Mouse (Mus musculus): ENCODE data around the gene Arhgap25.

The Arhgap25 gene

DNA sequence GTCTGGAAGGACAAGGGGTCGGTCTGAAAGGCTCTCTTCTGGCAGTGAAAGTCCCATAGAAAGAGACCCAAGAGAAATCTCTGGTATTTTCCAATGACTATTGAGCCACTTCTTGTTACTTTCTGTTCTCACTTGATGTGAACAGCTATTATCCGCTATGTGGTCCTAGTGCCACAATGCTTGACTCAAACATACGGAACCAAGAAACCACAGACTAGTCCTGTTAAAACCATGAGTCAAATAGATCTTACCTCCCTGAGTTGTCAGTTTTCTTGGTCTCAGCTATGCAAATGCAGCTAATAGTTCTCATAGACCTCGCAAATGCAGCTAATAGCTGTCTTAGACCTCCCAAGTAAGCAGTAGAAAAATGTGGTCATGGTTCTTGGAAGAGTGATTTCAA is 85.8 kb downstream of the Arhgap25 start:
- no peak for DNase-seq (ENCODE audit: low read depth, low spot score)

- DNase-seq (ENCODE audit: low read depth, low spot score): no peak
These were observed 87.8 kb downstream of the Arhgap25 start for GRCm38 (mm10) chr6:87445222-87445621.

- no peak for DNase-seq (ENCODE audit: low read depth, low spot score)
These were observed 89.8 kb downstream of the Arhgap25 start for GRCm38 (mm10) chr6:87443253-87443652.

DNA sequence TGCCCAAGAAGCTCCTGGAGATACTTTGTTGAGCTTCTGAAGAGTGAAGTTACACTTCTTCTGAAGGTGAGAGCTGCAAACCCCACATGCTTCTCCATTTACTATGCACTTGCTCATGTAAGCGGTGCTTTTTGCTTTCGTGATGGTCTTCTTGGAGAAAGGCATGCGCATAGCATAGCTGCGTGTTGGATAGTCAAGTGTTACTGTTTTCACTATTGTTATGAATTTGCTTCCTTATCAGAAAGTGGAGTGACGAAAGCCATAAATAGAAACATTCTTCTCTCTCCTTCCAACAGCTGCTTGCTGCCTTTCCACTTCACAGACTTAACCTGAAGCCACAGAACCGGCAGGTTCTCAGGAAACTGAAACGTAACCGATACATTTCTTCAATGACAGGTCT is 96.3 kb downstream of the Arhgap25 start:
- no peak for DNase-seq (ENCODE audit: low read depth, low spot score)

- no peak for DNase-seq (ENCODE audit: low read depth, low spot score)
These were observed 97.3 kb downstream of the Arhgap25 start for GRCm38 (mm10) chr6:87435791-87436190.

GRCm38 (mm10) chr6:87428487-87429044 is 104.5 kb downstream of the Arhgap25 start, which contains the start of gene Bmp10:
TSS of gene Bmp10 (plus strand) at chr6:87428994.
- DNase-seq (ENCODE audit: low read depth, low spot score): no peak

GRCm38 (mm10) chr6:87427616-87428015 is 105.4 kb downstream of the Arhgap25 start:
- no peak for DNase-seq (ENCODE audit: low read depth, low spot score)

DNA sequence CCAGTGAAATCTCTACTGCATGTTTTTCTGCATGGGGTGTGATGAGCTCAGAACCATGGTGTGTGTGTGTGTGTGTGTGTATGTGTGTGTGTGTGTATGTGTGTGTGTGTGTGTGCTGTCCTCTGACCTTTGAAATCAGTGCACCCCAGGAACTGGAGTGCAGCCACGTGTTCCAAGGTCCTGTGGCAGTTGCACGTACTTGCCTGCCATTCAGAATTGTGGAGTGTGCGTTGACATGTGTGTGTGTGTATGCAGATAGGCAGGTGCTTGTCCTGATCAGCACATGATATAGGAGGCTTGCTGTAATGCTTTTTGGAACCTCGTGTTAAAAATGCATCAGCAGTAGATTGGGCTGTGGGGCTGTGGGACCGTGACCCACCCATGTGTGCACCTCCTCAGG is 106.1 kb downstream of the Arhgap25 start:
- DNase-seq (ENCODE audit: low read depth, low spot score): no peak

GRCm38 (mm10) chr6:87424037-87424816 is 108.8 kb downstream of the Arhgap25 start:
- DNase-seq (ENCODE audit: low read depth, low spot score): no peak

- DNase-seq (ENCODE audit: low read depth, low spot score): no peak
These were observed 110.8 kb downstream of the Arhgap25 start for GRCm38 (mm10) chr6:87422304-87422703.

DNA sequence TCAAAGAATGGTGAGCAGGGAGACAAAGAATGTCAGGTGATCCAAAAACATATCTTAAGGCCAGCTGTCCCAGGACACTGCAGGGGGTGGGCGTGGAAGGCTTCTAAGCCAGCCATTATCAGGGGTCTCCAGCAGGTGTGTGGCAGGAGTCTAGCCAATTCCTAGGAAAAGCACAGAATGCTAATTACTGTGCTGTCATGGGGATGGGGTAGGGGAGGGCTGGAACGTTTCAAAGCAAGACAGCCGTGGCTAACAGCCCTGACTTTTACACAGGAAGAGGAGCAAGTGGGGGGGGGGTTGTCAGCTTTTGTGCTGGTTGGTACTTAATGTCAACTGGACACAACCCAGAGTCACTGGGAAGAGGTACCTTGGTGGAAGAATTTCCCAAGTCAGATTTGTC is 121.0 kb downstream of the Arhgap25 start:
- peak; percentile 47 for DNase-seq (ENCODE audit: low read depth, low spot score)

Data from R1 (cell line).